ENCODE assay signal across 11 mouse cellular contexts in genomic region chr4:151288893-151289585, GRCm38 (mm10).
A peak's percentile ranks its signal among the peaks of the same experiment; 100 is the strongest.
DNase-seq lines count a peak whose midpoint lies in the region; ATAC-seq lines count a peak whose summit lies in the region.
"Had no signal": no experiment of that assay in that cellular context is flagged by ENCODE, and none has a peak within 500 bp of the region (broad histone marks: within the 10 kb centered on the region; RNA-seq: fewer than 3 reads in every experiment).

No protein-coding gene starts in this region.

- no peak for ATAC-seq in hindbrain, embryonic 11.5 days (ENCODE audit: low FRiP score)
- ATAC-seq in hindbrain, embryonic 13.5 days (ENCODE audit: low FRiP score), result no peak
- ATAC-seq: Patski had no signal

- no peaks in the 10 kb centered on the region for H3K36me3 ChIP-seq in hindbrain, embryonic 11.5 days (ENCODE audit: control insufficient read depth, insufficient read depth, low read length)
- H3K36me3 ChIP-seq in hindbrain, embryonic 13.5 days, result no peaks in the 10 kb centered on the region
- H3K36me3 ChIP-seq: liver, embryonic 13.5 days had no signal

- H3K4me1 ChIP-seq in hindbrain, embryonic 11.5 days (replicated peaks; ENCODE audit: control insufficient read depth, insufficient read depth, low read length), result no peaks in the 10 kb centered on the region
- H3K4me1 ChIP-seq in hindbrain, embryonic 13.5 days (replicated peaks), result peaks cover 26% of the 10 kb centered on the region
- H3K4me1 ChIP-seq: liver, embryonic 13.5 days had no signal

- H3K27ac ChIP-seq in hindbrain, embryonic 11.5 days (ENCODE audit: low read depth, low read length), result no peak overlapping the region
- H3K27ac ChIP-seq in hindbrain, embryonic 13.5 days, result no peak overlapping the region
- H3K27ac ChIP-seq: heart, adult 2 months; liver, embryonic 13.5 days had no signal

- H3K4me2 ChIP-seq in hindbrain, embryonic 11.5 days (replicated peaks; ENCODE audit: low read depth, low read length), result no peak overlapping the region
- no peak overlapping the region for H3K4me2 ChIP-seq in hindbrain, embryonic 13.5 days
- H3K4me2 ChIP-seq: liver, embryonic 13.5 days had no signal

- no peak overlapping the region for H3K9ac ChIP-seq in hindbrain, embryonic 11.5 days (ENCODE audit: low read depth, low read length)
- no peak overlapping the region for H3K9ac ChIP-seq in hindbrain, embryonic 13.5 days
- H3K9ac ChIP-seq: liver, embryonic 13.5 days had no signal

- no peaks in the 10 kb centered on the region for H3K27me3 ChIP-seq in hindbrain, embryonic 11.5 days (ENCODE audit: control insufficient read depth, insufficient read depth, low read length)
- H3K27me3 ChIP-seq in hindbrain, embryonic 13.5 days, result 0 out of 2 replicates have a peak, but pooled peaks cover 10% of the 10 kb centered on the region
- H3K27me3 ChIP-seq: liver, embryonic 13.5 days; Patski had no signal

- no peaks in the 10 kb centered on the region for H3K9me3 ChIP-seq in hindbrain, embryonic 11.5 days (ENCODE audit: control insufficient read depth, low read length)
- H3K9me3 ChIP-seq in hindbrain, embryonic 13.5 days, result no peaks in the 10 kb centered on the region
- H3K9me3 ChIP-seq: liver, embryonic 13.5 days had no signal

- peak; percentile 39 for DNase-seq in hindbrain, embryonic 11.5 days (ENCODE audit: low spot score)
- DNase-seq in NIH3T3 (ENCODE audit: low read depth), result peak; percentile 76
- DNase-seq in embryo, embryonic 11.5 days (ENCODE audit: low read depth, low spot score), result peak; percentile 50
- peak; percentile 43 for DNase-seq in lung, postnatal 10 days
- DNase-seq in layer of hippocampus, adult 11-12 months (ENCODE audit: low spot score), result no peak
- no peak for DNase-seq in left cerebral cortex, adult 9 months (ENCODE audit: low spot score in 2 of 2)
- DNase-seq in right cerebral cortex, adult 18-20 months, result no peak
- DNase-seq: liver, embryonic 13.5 days had no signal

- no peak overlapping the region for H3K4me3 ChIP-seq in hindbrain, embryonic 11.5 days (ENCODE audit: low read depth, low read length)
- H3K4me3 ChIP-seq in hindbrain, embryonic 13.5 days, result no peak overlapping the region
- H3K4me3 ChIP-seq: heart, adult 2 months; liver, embryonic 13.5 days had no signal

- 60% methylated on average over 6 of the region's 6 CpGs for WGBS in hindbrain, embryonic 11.5 days
- WGBS in hindbrain, embryonic 13.5 days, result 70% methylated on average over 6 of the region's 6 CpGs

Comparison
In these comparisons a context has a peak if more than half of its experiments do, and no peak if none do; other contexts are left out.
1. DNase-seq: peak in hindbrain, embryonic 11.5 days (single experiment), NIH3T3 (single experiment), embryo, embryonic 11.5 days (single experiment) and lung, postnatal 10 days (single experiment); none in layer of hippocampus, adult 11-12 months (single experiment), left cerebral cortex, adult 9 months (0 of 2) and right cerebral cortex, adult 18-20 months (single experiment).